Mouse (Mus musculus) testis, adult 2 months (tissue): Measurements from ENCODE around the gene Optc.

Experiments
- CTCF ChIP-seq: fragments of 200-500 bp; IDR thresholded peaks from 2 replicates; pipeline ENCODE4 v1.5.1; 2012; ENCODE audit warnings: low read depth, mild to moderate bottlenecking, inconsistent platforms, low read length, moderate library complexity; ENCODE audit not compliant: control insufficient read depth, insufficient read depth, insufficient replicate concordance
- POLR2A ChIP-seq: fragments of 200-500 bp; IDR thresholded peaks from 2 replicates; pipeline ENCODE4 v1.6.1; 2012; ENCODE audit warnings: low read depth, mild to moderate bottlenecking, inconsistent platforms, low read length, moderate library complexity; ENCODE audit not compliant: control insufficient read depth

- TF ChIP-seq CTCF (no peak), POLR2A (no peak)
These were observed 8.7 kb downstream of the Optc start for GRCm38 (mm10) chr1:133899043-133899542.
